Mouse (Mus musculus) MEL (cell line): ENCODE data around the gene Rae1.

Experiments used
- CTCF ChIP-seq, 3 experiments: IDR thresholded peaks in 2 of 3; conservative IDR thresholded peaks in 1 of 3; 2 replicates each; pipeline ENCODE4 v1.5.1; 2011 to 2012; ENCODE audit warnings: low read length in 3 of 3, low read depth in 2 of 3, mild to moderate bottlenecking in 2 of 3, improper control_type of control experiment in 1 of 3, inconsistent platforms in 1 of 3, mixed read lengths in 1 of 3, moderate library complexity in 1 of 3; ENCODE audit not compliant: control insufficient read depth in 1 of 3, insufficient read depth in 1 of 3, poor library complexity in 1 of 3, severe bottlenecking in 1 of 3
- EP300 ChIP-seq, 2 experiments: IDR thresholded peaks; 2 replicates each; pipeline ENCODE4 v1.6.1; 2011; ENCODE audit warnings: improper control_type of control experiment in 2 of 2, low read length in 2 of 2, low read depth in 1 of 2, mild to moderate bottlenecking in 1 of 2
- HCFC1 ChIP-seq: IDR thresholded peaks from 2 replicates; pipeline ENCODE4 v1.6.1; 2012; ENCODE audit warnings: low read depth, mild to moderate bottlenecking, inconsistent platforms, low read length, improper control_type of control experiment, moderate library complexity
- MAFK ChIP-seq: IDR thresholded peaks from 2 replicates; pipeline ENCODE4 v1.6.1; 2011; ENCODE audit warnings: low read depth, mild to moderate bottlenecking, low read length, improper control_type of control experiment, borderline replicate concordance
- NELFE ChIP-seq: IDR thresholded peaks from 2 replicates; pipeline ENCODE4 v1.6.1; 2011; ENCODE audit warnings: low read depth, low read length, improper control_type of control experiment
- POLR2A ChIP-seq, 2 experiments: IDR thresholded peaks; 2 replicates each; pipeline ENCODE4 v1.6.1; 2011 to 2012; ENCODE audit warnings: low read length in 2 of 2, mild to moderate bottlenecking in 2 of 2, control low read depth in 1 of 2, improper control_type of control experiment in 1 of 2, low read depth in 1 of 2, moderate library complexity in 1 of 2; ENCODE audit not compliant: control insufficient read depth in 1 of 2, insufficient read depth in 1 of 2, poor library complexity in 1 of 2
- POLR2AphosphoS5 ChIP-seq: IDR thresholded peaks from 2 replicates; pipeline ENCODE4 v1.6.1; 2012; ENCODE audit warnings: low read depth, borderline replicate concordance, mild to moderate bottlenecking, inconsistent platforms, low read length, moderate library complexity, mixed read lengths
- SIN3A ChIP-seq: IDR thresholded peaks from 2 replicates; pipeline ENCODE4 v1.6.1; 2012; ENCODE audit warnings: low read length, improper control_type of control experiment, inconsistent platforms
- TAL1 ChIP-seq: IDR thresholded peaks from 2 replicates; pipeline ENCODE4 v1.6.1; 2012; ENCODE audit warnings: mild to moderate bottlenecking, inconsistent platforms, low read length, moderate library complexity, mixed read lengths
- TCF12 ChIP-seq: IDR thresholded peaks from 2 replicates; pipeline ENCODE4 v1.6.1; 2014; ENCODE audit warnings: low read depth, mild to moderate bottlenecking, inconsistent platforms, low read length, improper control_type of control experiment, moderate library complexity
- ZC3H11A ChIP-seq: IDR thresholded peaks from 2 replicates; pipeline ENCODE4 v1.6.1; 2012; ENCODE audit warnings: low read depth, mild to moderate bottlenecking, inconsistent platforms, low read length, improper control_type of control experiment
- ZMIZ1 ChIP-seq: IDR thresholded peaks from 2 replicates; pipeline ENCODE4 v1.6.1; 2012; ENCODE audit warnings: low read depth, mild to moderate bottlenecking, inconsistent platforms, low read length, improper control_type of control experiment, moderate library complexity

- no peak for TF ChIP-seq POLR2AphosphoS5
- no peak for TF ChIP-seq POLR2A (IDR thresholded peaks at IDR 0.05; ENCODE audit: control insufficient read depth in 1 of 2, insufficient read depth in 1 of 2, low read depth in 1 of 2, low read length in 2 of 2, poor library complexity in 1 of 2)
- TF ChIP-seq SIN3A = no peak
- no peak for TF ChIP-seq CTCF (IDR thresholded peaks at IDR 0.05 in 2 of 3, conservative IDR thresholded peaks at IDR 0.05 in 1 of 3; ENCODE audit: control insufficient read depth in 1 of 3, insufficient read depth in 1 of 3, low read depth in 2 of 3, low read length in 3 of 3, poor library complexity in 1 of 3, severe bottlenecking in 1 of 3)
- TF ChIP-seq ZC3H11A = no peak
- no peak for TF ChIP-seq ZMIZ1
- no peak for TF ChIP-seq HCFC1
- TF ChIP-seq TCF12 = no peak
- TF ChIP-seq EP300 (IDR thresholded peaks at IDR 0.05; ENCODE audit: low read depth in 1 of 2, low read length in 2 of 2) = no peak
- no peak for TF ChIP-seq NELFE
- no peak for TF ChIP-seq MAFK
- no peak for TF ChIP-seq TAL1
Observed at GRCm38 (mm10) chr2:172990161-172990560, 9.8 kb upstream of the Rae1 start.
